Mouse (Mus musculus) hindbrain, embryonic 11.5 days (tissue): ENCODE measurements at regions not wholly inside any gene's neighbourhood (a gene's known extent, or its start where the extent isn't known, plus 50 kb on each side); places are given as distances from the start of the nearest gene placed in this dataset.

Source experiments
- ATAC-seq: fragments of 200-750 bp; cut with Nextera tagmentation; 2 replicates; pipeline ENCODE4 v1.8.0; 2017; ENCODE audit warnings: mild to moderate bottlenecking, moderate TSS enrichment, moderate library complexity; ENCODE audit not compliant: low FRiP score
- DNase-seq: peaks from one replicate; pipeline ENCODE4 v3.0.0-alpha.2; 2015; ENCODE audit warnings: low spot score
- H3K27ac ChIP-seq: fragments of 300-500 bp; sonication (generic); 2 replicates; pipeline ENCODE4 v1.5.1; 2014; ENCODE audit warnings: mild to moderate bottlenecking, low read depth, low read length
- H3K27me3 ChIP-seq: fragments of 300-500 bp; sonication (generic); 2 replicates; pipeline ENCODE4 v1.6.1; 2014; ENCODE audit warnings: mild to moderate bottlenecking, low read length, moderate library complexity, mixed read lengths; ENCODE audit not compliant: control insufficient read depth, insufficient read depth
- H3K36me3 ChIP-seq: fragments of 300-500 bp; sonication (generic); 2 replicates; pipeline ENCODE4 v1.6.1; 2014; ENCODE audit warnings: mild to moderate bottlenecking, low read length, moderate library complexity, mixed read lengths; ENCODE audit not compliant: control insufficient read depth, insufficient read depth
- H3K4me1 ChIP-seq: fragments of 300-500 bp; sonication (generic); replicated peaks from 2 replicates; pipeline ENCODE4 v1.6.1; 2014; ENCODE audit warnings: low read length, mixed read lengths; ENCODE audit not compliant: control insufficient read depth, insufficient read depth
- H3K4me2 ChIP-seq: fragments of 300-500 bp; sonication (generic); replicated peaks from 2 replicates; pipeline ENCODE4 v1.6.1; 2014; ENCODE audit warnings: mild to moderate bottlenecking, low read depth, low read length
- H3K4me3 ChIP-seq: fragments of 300-500 bp; sonication (generic); 2 replicates; pipeline ENCODE4 v1.5.1; 2014; ENCODE audit warnings: low read depth, low read length
- H3K9ac ChIP-seq: fragments of 300-500 bp; sonication (generic); 2 replicates; pipeline ENCODE4 v1.6.1; 2014; ENCODE audit warnings: low read depth, low read length
- H3K9me3 ChIP-seq: fragments of 300-500 bp; sonication (generic); 2 replicates; pipeline ENCODE4 v1.6.1; 2016; ENCODE audit warnings: low read length; ENCODE audit not compliant: control insufficient read depth
- WGBS: fragments of 180-500 bp; shearing (Covaris S2); extraction: QIAGEN DNeasy Blood & Tissue Kit; methylation state at CpG from one replicate; pipeline ENCODE4 v1.1.7; 2014; 5-methylcytosine and 5-hydroxymethylcytosine counted together

GRCm38 (mm10) chr2:72865462-72866365 is 114.5 kb downstream of the Sp3 start:
- Histone ChIP-seq H3K27ac (no peak overlapping the region), H3K36me3 (no peaks in the 10 kb centered on the region), H3K4me2 (no peak overlapping the region), H3K9ac (no peak overlapping the region), H3K9me3 (no peaks in the 10 kb centered on the region), H3K27me3 (no peaks in the 10 kb centered on the region), H3K4me3 (no peak overlapping the region), H3K4me1 (no peaks in the 10 kb centered on the region)
- ATAC-seq (no peak), DNase-seq (no peak)
- 63% methylated on average over 19 of the region's 19 CpGs for WGBS

DNA sequence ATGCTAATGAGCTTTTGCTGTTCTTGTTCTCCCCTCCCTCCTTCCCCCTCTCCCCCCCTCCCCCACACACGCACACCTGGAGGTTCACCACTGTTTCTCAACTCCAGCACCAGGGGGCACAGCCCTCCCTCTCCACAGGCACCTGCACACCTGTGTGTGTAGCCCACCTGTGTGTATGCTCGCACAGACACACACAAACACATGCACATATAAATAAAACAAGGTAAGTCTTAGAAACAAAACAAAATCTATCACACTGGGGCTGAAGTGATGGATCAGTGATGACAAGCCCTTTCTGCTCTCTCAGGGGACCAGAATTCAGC is 113.9 kb downstream of the Sp3 start:
- H3K27ac ChIP-seq = no peak overlapping the region

DNA sequence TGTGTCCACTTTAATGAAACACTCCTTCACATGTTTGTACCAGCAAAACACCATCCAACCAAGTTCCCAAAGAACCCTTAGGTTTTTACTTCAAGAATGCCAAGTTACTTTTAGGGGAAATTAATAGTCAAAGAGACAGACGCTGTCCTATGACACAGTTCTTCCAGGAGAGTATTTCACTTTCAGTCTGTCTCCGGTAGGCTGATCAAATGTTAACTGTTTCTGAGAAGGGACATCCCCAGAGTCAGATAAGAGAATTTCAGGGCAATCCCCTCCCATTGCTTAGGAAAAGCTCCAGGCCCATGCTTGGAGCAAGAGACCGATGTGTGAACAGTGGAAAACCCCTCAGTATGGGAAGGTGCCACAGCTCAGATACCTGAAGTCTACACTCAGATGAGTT is 112.1 kb downstream of the Sp3 start:
- H3K4me2 ChIP-seq = no peak overlapping the region
- no peaks in the 10 kb centered on the region for H3K36me3 ChIP-seq
- WGBS = 99% methylated on average over 3 of the region's 3 CpGs
- H3K27ac ChIP-seq = no peak overlapping the region
- H3K4me3 ChIP-seq = no peak overlapping the region
- no peak overlapping the region for H3K9ac ChIP-seq
- no peaks in the 10 kb centered on the region for H3K4me1 ChIP-seq
- H3K9me3 ChIP-seq = no peaks in the 10 kb centered on the region
- no peaks in the 10 kb centered on the region for H3K27me3 ChIP-seq
- ATAC-seq (no peak), DNase-seq (no peak)

More for the DNA sequence above, 113.9 kb downstream of the Sp3 start:
- H3K27me3 ChIP-seq = no peaks in the 10 kb centered on the region
- H3K4me1 ChIP-seq = no peaks in the 10 kb centered on the region
- no peak overlapping the region for H3K4me3 ChIP-seq
- ATAC-seq (no peak), DNase-seq (no peak)
- no peak overlapping the region for H3K4me2 ChIP-seq
- H3K36me3 ChIP-seq = no peaks in the 10 kb centered on the region
- no peaks in the 10 kb centered on the region for H3K9me3 ChIP-seq
- 77% methylated on average over 1 of the region's 2 CpGs for WGBS
- no peak overlapping the region for H3K9ac ChIP-seq

DNA sequence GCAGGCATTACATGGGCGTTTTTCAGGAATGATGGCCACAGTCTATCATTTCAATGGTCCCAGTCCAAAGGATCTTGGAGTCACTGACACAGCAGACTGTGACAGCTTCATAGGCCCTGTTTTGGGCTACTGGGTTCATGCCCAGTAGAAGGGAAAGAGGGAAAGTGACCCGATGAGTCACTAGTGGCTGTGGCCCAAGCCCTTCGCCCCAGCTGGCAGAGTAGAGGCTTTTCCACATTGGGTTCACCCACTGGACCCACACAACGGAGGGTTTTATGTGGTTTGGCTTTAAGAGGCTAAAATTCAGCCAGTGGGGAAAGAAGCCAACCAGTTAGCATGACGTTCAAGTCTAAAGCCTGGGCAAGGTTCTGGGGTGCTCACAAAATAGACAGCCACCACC is 108.4 kb downstream of the Sp3 start:
- Histone ChIP-seq H3K4me1 (no peaks in the 10 kb centered on the region), H3K4me3 (no peak overlapping the region), H3K9ac (no peak overlapping the region), H3K36me3 (no peaks in the 10 kb centered on the region), H3K27me3 (no peaks in the 10 kb centered on the region), H3K9me3 (no peaks in the 10 kb centered on the region), H3K4me2 (no peak overlapping the region), H3K27ac (no peak overlapping the region)
- ATAC-seq (no peak), DNase-seq (no peak)
- 88% methylated on average over 5 of the region's 5 CpGs for WGBS

- no peak overlapping the region for H3K4me2 ChIP-seq
- no peak overlapping the region for H3K9ac ChIP-seq
- 85% methylated on average over 10 of the region's 10 CpGs for WGBS
- no peaks in the 10 kb centered on the region for H3K4me1 ChIP-seq
- no peaks in the 10 kb centered on the region for H3K36me3 ChIP-seq
- no peak for DNase-seq
- no peaks in the 10 kb centered on the region for H3K9me3 ChIP-seq
- no peak for ATAC-seq
- H3K27me3 ChIP-seq = no peaks in the 10 kb centered on the region
- H3K4me3 ChIP-seq = no peak overlapping the region
- no peak overlapping the region for H3K27ac ChIP-seq
Measured at GRCm38 (mm10) chr2:72873948-72874347, 106.3 kb downstream of the Sp3 start.

- Histone ChIP-seq H3K4me3 (no peak overlapping the region), H3K9ac (no peak overlapping the region), H3K27ac (no peak overlapping the region), H3K4me2 (no peak overlapping the region), H3K36me3 (no peaks in the 10 kb centered on the region), H3K9me3 (no peaks in the 10 kb centered on the region), H3K27me3 (no peaks in the 10 kb centered on the region), H3K4me1 (no peaks in the 10 kb centered on the region)
- DNase-seq = no peak
- no peak for ATAC-seq
- WGBS = 91% methylated on average over 12 of the region's 12 CpGs
Measured at GRCm38 (mm10) chr2:72874533-72874932, 105.7 kb downstream of the Sp3 start.

GRCm38 (mm10) chr2:72875677-72876076 is 104.6 kb downstream of the Sp3 start:
- Histone ChIP-seq H3K9me3 (no peaks in the 10 kb centered on the region), H3K4me3 (no peak overlapping the region), H3K27me3 (no peaks in the 10 kb centered on the region), H3K9ac (no peak overlapping the region), H3K4me2 (no peak overlapping the region), H3K4me1 (no peaks in the 10 kb centered on the region), H3K36me3 (no peaks in the 10 kb centered on the region), H3K27ac (no peak overlapping the region)
- DNase-seq (no peak), ATAC-seq (no peak)
- 88% methylated on average over 2 of the region's 2 CpGs for WGBS

- no peak overlapping the region for H3K9ac ChIP-seq
- DNase-seq (no peak), ATAC-seq (no peak)
- H3K4me3 ChIP-seq = no peak overlapping the region
- H3K4me2 ChIP-seq = no peak overlapping the region
- no peaks in the 10 kb centered on the region for H3K9me3 ChIP-seq
- no peak overlapping the region for H3K27ac ChIP-seq
- no peaks in the 10 kb centered on the region for H3K4me1 ChIP-seq
- H3K27me3 ChIP-seq = no peaks in the 10 kb centered on the region
- 92% methylated on average over 2 of the region's 2 CpGs for WGBS
- H3K36me3 ChIP-seq = no peaks in the 10 kb centered on the region
Measured at GRCm38 (mm10) chr2:72880016-72880415, 100.2 kb downstream of the Sp3 start.

GRCm38 (mm10) chr2:72881554-72881953 is 98.7 kb downstream of the Sp3 start:
- WGBS = 74% methylated on average over 2 of the region's 2 CpGs
- no peaks in the 10 kb centered on the region for H3K36me3 ChIP-seq
- no peaks in the 10 kb centered on the region for H3K27me3 ChIP-seq
- no peaks in the 10 kb centered on the region for H3K4me1 ChIP-seq
- no peaks in the 10 kb centered on the region for H3K9me3 ChIP-seq
- ATAC-seq = no peak
- no peak for DNase-seq
- no peak overlapping the region for H3K4me3 ChIP-seq
- no peak overlapping the region for H3K27ac ChIP-seq
- H3K4me2 ChIP-seq = no peak overlapping the region
- no peak overlapping the region for H3K9ac ChIP-seq
